Mouse (Mus musculus) megakaryocyte, embryonic 14.5 days (primary cell): Measurements from ENCODE around the gene Col25a1.

Experiments used
- FLI1 ChIP-seq: IDR thresholded peaks from 2 replicates; pipeline ENCODE4 v1.6.1; 2012; ENCODE audit warnings: low read length, inconsistent platforms, mixed read lengths
- GATA1 ChIP-seq: IDR thresholded peaks from 3 replicates; pipeline ENCODE4 v1.6.1; 2012; ENCODE audit warnings: mixed read lengths, low read length, inconsistent platforms, borderline replicate concordance

- no peak for TF ChIP-seq GATA1
- no peak for TF ChIP-seq FLI1
These were observed 157.9 kb downstream of the Col25a1 start for GRCm38 (mm10) chr3:130289220-130289619.
